Comparison of ENCODE assay signal across 22 mouse cellular contexts in genomic region chr6:13800071-13800470, GRCm38 (mm10). TPM values are rescaled to one million over a fixed set of nuclear protein-coding genes. Genes with fewer than 3 reads are reported as not detected.
DNase-seq lines count a peak whose midpoint lies in the region; ATAC-seq and TF ChIP-seq lines count a peak whose summit lies in the region.
"Had no signal": no experiment of that assay in that cellular context is flagged by ENCODE, and none has a peak within 500 bp of the region (broad histone marks: within the 10 kb centered on the region; RNA-seq: fewer than 3 reads in every experiment).

No protein-coding gene starts in this region.

- H3K9me3 ChIP-seq in heart, embryonic 14.5 days (ENCODE audit: control insufficient read depth, low read length): no peaks in the 10 kb centered on the region
- H3K9me3 ChIP-seq: embryonic facial prominence, embryonic 13.5 days; forebrain, embryonic 10.5 days; heart, embryonic 15.5 days; hindbrain, embryonic 13.5 days had no signal

- H3K27ac ChIP-seq in heart, embryonic 14.5 days (replicated peaks in 1 of 2; ENCODE audit: control insufficient read depth in 1 of 2, insufficient read depth in 1 of 2, low read depth in 2 of 2, low read length in 2 of 2): peak overlapping the region in 1 of 2 experiments; percentile 21; a peak in 1 of 4 replicates
- no peak overlapping the region for H3K27ac ChIP-seq in thymus, adult 2 months (ENCODE audit: control insufficient read depth, insufficient read depth, low read length)
- H3K27ac ChIP-seq: embryonic facial prominence, embryonic 13.5 days; forebrain, embryonic 10.5 days; gastrocnemius, adult 2 months; heart, embryonic 15.5 days; hindbrain, embryonic 13.5 days; hindbrain, postnatal 0 days had no signal

- H3K36me3 ChIP-seq in heart, embryonic 14.5 days (ENCODE audit: control insufficient read depth, insufficient read depth, low read length): no peaks in the 10 kb centered on the region
- no peaks in the 10 kb centered on the region for H3K36me3 ChIP-seq in thymus, adult 2 months (ENCODE audit: control insufficient read depth, insufficient read depth, low read length)
- H3K36me3 ChIP-seq: embryonic facial prominence, embryonic 13.5 days; forebrain, embryonic 10.5 days; heart, embryonic 15.5 days; hindbrain, embryonic 13.5 days had no signal

- H3K4me1 ChIP-seq in heart, embryonic 14.5 days (ENCODE audit: control insufficient read depth in 2 of 2, insufficient read depth in 2 of 2, low read length in 2 of 2): peaks cover 2 to 4% of the 10 kb centered on the region in 2 experiments; a peak in 2 of 4 replicates
- no peaks in the 10 kb centered on the region for H3K4me1 ChIP-seq in thymus, adult 2 months (replicated peaks; ENCODE audit: control insufficient read depth, insufficient read depth, low read length)
- H3K4me1 ChIP-seq: embryonic facial prominence, embryonic 13.5 days; forebrain, embryonic 10.5 days; hindbrain, embryonic 13.5 days had no signal

- peak overlapping the region; percentile 23; the same call in 1 of the 2 replicates for H3K4me2 ChIP-seq in heart, embryonic 14.5 days (ENCODE audit: low read length)
- H3K4me2 ChIP-seq: embryonic facial prominence, embryonic 13.5 days; heart, embryonic 15.5 days; hindbrain, embryonic 13.5 days had no signal

- TF ChIP-seq POLR2A in thymus, adult 2 months (IDR thresholded peaks at IDR 0.05; ENCODE audit: control insufficient read depth, extremely low read depth, insufficient read depth, low read length, poor library complexity): no peak

- H3K27me3 ChIP-seq in heart, embryonic 14.5 days (ENCODE audit: control insufficient read depth, insufficient read depth, low read length): no peaks in the 10 kb centered on the region
- H3K27me3 ChIP-seq in thymus, adult 2 months (ENCODE audit: control insufficient read depth, insufficient read depth, low read length): no peaks in the 10 kb centered on the region
- H3K27me3 ChIP-seq: embryonic facial prominence, embryonic 13.5 days; heart, embryonic 15.5 days; hindbrain, embryonic 13.5 days had no signal

- 30% methylated on average over 7 of the region's 7 CpGs for WGBS in heart, embryonic 14.5 days
- WGBS in thymus, adult 2 months: 6% methylated on average over 7 of the region's 7 CpGs

- ATAC-seq in heart, embryonic 14.5 days (ENCODE audit: insufficient number of reproducible peaks, insufficient read depth, low FRiP score, low read depth): no peak
- ATAC-seq in common myeloid progenitor, adult 5-6 weeks (replicated peaks; ENCODE audit: low read depth, poor library complexity, severe bottlenecking): peak; percentile 68
- ATAC-seq in megakaryocyte progenitor cell, adult 5-6 weeks (replicated peaks; ENCODE audit: poor library complexity): peak; percentile 57
- ATAC-seq: forebrain, embryonic 14.5 days; hindbrain, postnatal 0 days had no signal

- no peak overlapping the region for H3K4me3 ChIP-seq in heart, embryonic 14.5 days (ENCODE audit: control insufficient read depth in 1 of 2, insufficient read depth in 1 of 2, low read depth in 1 of 2, low read length in 2 of 2)
- H3K4me3 ChIP-seq in thymus, adult 2 months (ENCODE audit: control insufficient read depth, insufficient read depth, low read length): no peak overlapping the region
- H3K4me3 ChIP-seq: embryonic facial prominence, embryonic 13.5 days; forebrain, embryonic 10.5 days; gastrocnemius, adult 2 months; heart, embryonic 15.5 days; hindbrain, embryonic 13.5 days had no signal

- no peak for DNase-seq in heart, adult 11 months
- peak; percentile 2 for DNase-seq in thymus, adult 2 months
- DNase-seq in thymus, postnatal 25 days: no peak
- DNase-seq in Muller cell, postnatal 12 days (ENCODE audit: inconsistent ontology term): no peak
- DNase-seq: adrenal gland, adult 8-10 months; adrenal gland, postnatal 36 days; cerebellum, adult 11 months; cerebellum, adult 8-10 months; cerebellum, postnatal 14 days; gastrocnemius, adult 2 months; gastrocnemius, postnatal 25 days; heart, postnatal 36 days; kidney, adult 11 months had no signal

- no peak for TF ChIP-seq CTCF in thymus, adult 2 months (IDR thresholded peaks at IDR 0.05; ENCODE audit: borderline replicate concordance, control insufficient read depth, extremely low read depth, insufficient read depth, low read length, poor library complexity)

- no peak overlapping the region for H3K9ac ChIP-seq in heart, embryonic 14.5 days (ENCODE audit: low read length)
- H3K9ac ChIP-seq: embryonic facial prominence, embryonic 13.5 days; heart, embryonic 15.5 days; hindbrain, embryonic 13.5 days had no signal

RNA-seq across cellular contexts. Expression of gene Gpr85, which starts 39.7 kb away (rescaled TPM):
- 5.9 and 6.2 TPM in 2 replicates for polyA plus RNA-seq in heart, embryonic 14.5 days (2014; fragmentation: Nextera tagmentation; extraction: Ambion mirVana)
- polyA plus RNA-seq in thymus, adult 2 months (2012; rRNA removed): 0.23 and 0.30 TPM in 2 replicates
- total RNA-seq in common myeloid progenitor, adult 5-6 weeks (2017): 0.05 TPM in 1 of 2 replicates, not detected in the other
- 0.44 and 1.2 TPM in 2 replicates for total RNA-seq in megakaryocyte progenitor cell, adult 5-6 weeks (2015)
- total RNA-seq in megakaryocyte progenitor cell, adult 5-6 weeks (2017): 0.41 and 0.54 TPM in 2 replicates
